Mouse (Mus musculus) hindbrain, embryonic 13.5 days (tissue): ENCODE measurements around the gene Stx4a. TPM values are rescaled to one million over a fixed set of nuclear protein-coding genes. Genes with fewer than 3 reads are reported as not detected.
"Not testable (repeated sequence)": the region's sequence is repeated elsewhere in the genome, so short reads cannot be mapped to it uniquely, and the experiment has no call there.

Experiments used
- ATAC-seq: fragments of 200-750 bp; cut with Nextera tagmentation; 2 replicates; pipeline ENCODE4 v1.8.0; 2017; ENCODE audit warnings: moderate TSS enrichment; ENCODE audit not compliant: low FRiP score
- H3K27ac ChIP-seq: fragments of 300-500 bp; sonication (generic); 2 replicates; pipeline ENCODE4 v1.5.1; 2015; ENCODE audit warnings: inconsistent platforms, mild to moderate bottlenecking, moderate library complexity
- H3K27me3 ChIP-seq: fragments of 300-500 bp; sonication (generic); 2 replicates; pipeline ENCODE4 v1.6.1; 2015; ENCODE audit warnings: mild to moderate bottlenecking, inconsistent platforms
- H3K36me3 ChIP-seq: fragments of 300-500 bp; sonication (generic); 2 replicates; pipeline ENCODE4 v1.6.1; 2015; ENCODE audit warnings: mild to moderate bottlenecking, inconsistent platforms
- H3K4me1 ChIP-seq: fragments of 300-500 bp; sonication (generic); replicated peaks from 2 replicates; pipeline ENCODE4 v1.6.1; 2015; ENCODE audit warnings: inconsistent platforms
- H3K4me2 ChIP-seq: fragments of 300-500 bp; sonication (generic); 2 replicates; pipeline ENCODE4 v1.6.1; 2015; ENCODE audit warnings: inconsistent platforms, mild to moderate bottlenecking, moderate library complexity
- H3K4me3 ChIP-seq: fragments of 300-500 bp; sonication (generic); 2 replicates; pipeline ENCODE4 v1.5.1; 2015; ENCODE audit warnings: mild to moderate bottlenecking, inconsistent platforms
- H3K9ac ChIP-seq: fragments of 300-500 bp; sonication (generic); 2 replicates; pipeline ENCODE4 v1.6.1; 2015; ENCODE audit warnings: mild to moderate bottlenecking, inconsistent platforms
- H3K9me3 ChIP-seq: fragments of 300-500 bp; sonication (generic); 2 replicates; pipeline ENCODE4 v1.6.1; 2016; ENCODE audit warnings: inconsistent platforms
- WGBS: fragments of 180-500 bp; shearing (Covaris S2); methylation state at CpG from one replicate; pipeline ENCODE4 v1.1.7; 2015; 5-methylcytosine and 5-hydroxymethylcytosine counted together
- polyA plus RNA-seq: library from polyadenylated mRNA; unstranded; fragments of >200 nt; fragmentation: Nextera tagmentation; extraction: Ambion mirVana; gene quantifications from 2 replicates; pipeline ENCODE4 v1.2.1, GENCODE M21; 2015

Gene Stx4a
- polyA plus RNA-seq, 1 experiment from 2014 or later, result 22.2 TPM

GRCm38 (mm10) chr7:127815954-127816821 is 7.9 kb upstream of the Stx4a start:
- H3K9ac ChIP-seq, result peak overlapping the region; percentile 43
- no peak for ATAC-seq
- H3K4me1 ChIP-seq, result peaks cover 15% of the 10 kb centered on the region
- no peaks in the 10 kb centered on the region for H3K27me3 ChIP-seq
- H3K27ac ChIP-seq, result no peak overlapping the region
- H3K4me3 ChIP-seq, result no peak overlapping the region
- 68% methylated on average over 15 of the region's 15 CpGs for WGBS
- H3K4me2 ChIP-seq, result no peak overlapping the region
- H3K36me3 ChIP-seq, result peaks cover 52% of the 10 kb centered on the region
- no peaks in the 10 kb centered on the region for H3K9me3 ChIP-seq

GRCm38 (mm10) chr7:127817053-127817452 is 7.0 kb upstream of the Stx4a start:
- Histone ChIP-seq H3K9ac (no peak overlapping the region), H3K9me3 (no peaks in the 10 kb centered on the region), H3K27ac (no peak overlapping the region), H3K4me1 (peaks cover 24% of the 10 kb centered on the region), H3K27me3 (no peaks in the 10 kb centered on the region), H3K36me3 (peaks cover 46% of the 10 kb centered on the region), H3K4me3 (no peak overlapping the region), H3K4me2 (no peak overlapping the region)
- WGBS, result 80% methylated on average over 7 of the region's 7 CpGs
- ATAC-seq, result no peak

GRCm38 (mm10) chr7:127817776-127818175 is 6.3 kb upstream of the Stx4a start:
- no peak overlapping the region for H3K4me2 ChIP-seq
- H3K4me3 ChIP-seq, result no peak overlapping the region
- H3K27me3 ChIP-seq, result no peaks in the 10 kb centered on the region
- peaks cover 31% of the 10 kb centered on the region for H3K4me1 ChIP-seq
- H3K9ac ChIP-seq, result no peak overlapping the region
- H3K27ac ChIP-seq, result no peak overlapping the region
- no peak for ATAC-seq
- H3K9me3 ChIP-seq, result no peaks in the 10 kb centered on the region
- 96% methylated on average over 5 of the region's 5 CpGs for whole genome bisulfite sequencing
- H3K36me3 ChIP-seq, result peaks cover 38% of the 10 kb centered on the region

- peak overlapping the region; percentile 44; the same call in 1 of the 2 replicates for H3K27ac ChIP-seq
- H3K4me3 ChIP-seq, result no peak overlapping the region
- peaks cover 12% of the 10 kb centered on the region for H3K36me3 ChIP-seq
- H3K27me3 ChIP-seq, result no peaks in the 10 kb centered on the region
- H3K4me1 ChIP-seq, result peaks cover 49% of the 10 kb centered on the region
- no peak overlapping the region for H3K4me2 ChIP-seq
- no peaks in the 10 kb centered on the region for H3K9me3 ChIP-seq
- no peak for ATAC-seq
- 71% methylated on average over 13 of the region's 13 CpGs for WGBS
- H3K9ac ChIP-seq, result no peak overlapping the region; the same call in 1 of the 2 replicates
Observed at GRCm38 (mm10) chr7:127820836-127821509, 3.1 kb upstream of the Stx4a start.

GRCm38 (mm10) chr7:127822494-127822893 is 1.6 kb upstream of the Stx4a start:
- Histone ChIP-seq H3K27ac (0 out of 2 replicates have a peak overlapping the region, but pooled peaks have one; percentile 24), H3K9ac (no peak overlapping the region), H3K4me1 (peaks cover 43% of the 10 kb centered on the region), H3K4me2 (peak overlapping the region; percentile 80; the same call in 1 of the 2 replicates), H3K36me3 (peaks cover 10% of the 10 kb centered on the region), H3K27me3 (no peaks in the 10 kb centered on the region), H3K9me3 (no peaks in the 10 kb centered on the region), H3K4me3 (peak overlapping the region; percentile 72; the same call in 1 of the 2 replicates)
- WGBS, result 90% methylated on average over 3 of the region's 3 CpGs
- no peak for ATAC-seq

DNA sequence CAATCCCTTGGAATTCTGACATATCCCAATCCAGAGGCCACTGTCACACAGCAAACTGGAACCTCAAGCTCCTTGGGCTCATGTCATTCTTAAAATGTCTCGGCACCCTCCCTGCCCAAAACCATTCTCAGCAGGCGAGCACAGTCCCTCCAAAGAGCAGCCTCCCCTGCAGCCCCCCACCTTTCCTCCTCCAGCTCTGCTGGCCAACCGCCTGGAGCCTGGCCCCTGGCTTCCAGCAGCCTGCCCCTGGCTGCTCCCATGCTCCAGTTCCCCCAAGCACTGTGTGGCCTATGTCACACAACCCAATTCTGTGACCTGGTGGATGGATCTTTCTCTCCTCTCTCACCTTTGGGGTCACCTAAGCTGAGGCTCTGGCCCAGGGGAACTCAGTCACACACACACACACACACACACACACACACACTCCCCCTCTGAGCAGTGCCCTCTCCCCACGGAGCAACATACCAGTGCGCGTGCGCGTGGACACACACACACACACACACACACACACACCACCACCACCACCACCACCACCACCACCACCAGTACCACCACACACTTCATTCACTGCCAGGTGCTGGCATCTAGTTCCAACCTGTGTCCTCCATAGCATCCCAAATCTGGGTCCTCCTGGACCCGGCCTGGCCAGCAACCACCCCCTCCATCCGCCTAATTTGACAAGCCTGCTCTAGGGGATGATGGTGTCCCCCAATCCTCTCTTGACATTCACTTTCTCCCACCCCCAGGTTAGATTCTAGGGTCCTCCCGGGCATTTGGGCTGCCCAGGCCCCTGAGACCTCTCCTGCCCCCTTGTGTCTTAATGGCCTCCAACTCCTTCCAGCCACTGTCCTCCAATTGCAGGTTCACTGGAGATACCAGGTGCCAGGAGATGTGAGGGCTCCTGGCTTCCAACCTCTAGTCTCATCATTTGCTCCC is 590 bp upstream of the Stx4a start:
- H3K27me3 ChIP-seq, result no peaks in the 10 kb centered on the region
- 0 out of 2 replicates have a peak, but pooled peaks cover 1% of the 10 kb centered on the region for H3K36me3 ChIP-seq
- peak overlapping the region; percentile 91 for H3K9ac ChIP-seq
- H3K4me3 ChIP-seq, result peak overlapping the region; percentile 72
- WGBS, result 62% methylated on average over 11 of the region's 11 CpGs
- H3K4me2 ChIP-seq, result peak overlapping the region; percentile 80
- peak overlapping the region; percentile 92 for H3K27ac ChIP-seq
- peak; percentile 21 for ATAC-seq
- H3K9me3 ChIP-seq, result no peaks in the 10 kb centered on the region
- peaks cover 43% of the 10 kb centered on the region for H3K4me1 ChIP-seq

DNA sequence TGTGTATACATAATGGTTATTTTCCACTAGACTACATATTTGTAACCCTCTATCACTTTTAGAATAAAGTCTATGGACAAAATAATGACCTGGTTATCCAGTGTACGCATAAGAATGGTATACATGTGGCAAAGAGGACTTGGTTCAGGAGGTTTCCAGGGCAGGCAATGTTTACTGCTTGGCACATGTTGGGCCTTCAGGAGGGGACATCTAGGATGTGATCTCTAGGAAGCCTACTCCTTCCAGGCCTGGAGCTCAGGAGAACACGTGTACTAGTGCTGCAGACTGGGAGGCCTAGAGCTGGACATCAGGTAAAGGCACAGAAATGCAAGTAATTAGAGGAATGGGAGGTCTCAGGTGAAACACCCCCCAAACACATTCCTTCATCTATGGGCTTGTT is 11.5 kb downstream of the Stx4a start:
- Histone ChIP-seq H3K27ac (no peak overlapping the region), H3K9me3 (no peaks in the 10 kb centered on the region), H3K36me3 (no peaks in the 10 kb centered on the region), H3K4me2 (no peak overlapping the region), H3K9ac (no peak overlapping the region), H3K27me3 (0 out of 2 replicates have a peak, but pooled peaks cover 3% of the 10 kb centered on the region), H3K4me3 (no peak overlapping the region), H3K4me1 (peaks cover 3% of the 10 kb centered on the region; the same call in 1 of the 2 replicates)
- ATAC-seq, result no peak
- WGBS, result 85% methylated on average over 2 of the region's 2 CpGs

DNA sequence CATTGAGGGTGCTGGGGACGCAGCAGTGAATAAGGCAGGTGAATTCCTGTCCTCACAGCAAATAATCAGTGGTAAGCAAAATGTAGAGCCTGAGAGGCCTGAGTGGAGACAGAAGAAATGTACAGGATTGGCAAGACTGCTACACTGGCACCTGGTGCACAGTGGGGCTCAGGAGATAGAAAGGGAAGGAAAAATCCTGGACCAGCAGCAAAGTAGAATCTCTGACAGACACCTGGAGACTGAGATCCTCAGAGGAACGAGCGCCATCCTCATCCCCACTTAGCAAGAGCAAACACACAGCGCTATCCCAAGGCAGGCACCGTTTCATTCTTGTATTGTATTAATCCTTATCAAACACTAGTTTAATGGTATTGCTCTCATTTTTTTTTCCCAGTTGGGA is 13.4 kb downstream of the Stx4a start:
- H3K4me3 ChIP-seq, result no peak overlapping the region
- WGBS, result 93% methylated on average over 5 of the region's 5 CpGs
- no peaks in the 10 kb centered on the region for H3K9me3 ChIP-seq
- 0 out of 2 replicates have a peak, but pooled peaks cover 3% of the 10 kb centered on the region for H3K27me3 ChIP-seq
- no peaks in the 10 kb centered on the region for H3K36me3 ChIP-seq
- peaks cover 9% of the 10 kb centered on the region for H3K4me1 ChIP-seq
- H3K27ac ChIP-seq, result no peak overlapping the region
- no peak for ATAC-seq
- no peak overlapping the region for H3K4me2 ChIP-seq
- H3K9ac ChIP-seq, result no peak overlapping the region

- peaks cover 14% of the 10 kb centered on the region for H3K4me1 ChIP-seq
- not testable (repeated sequence) for ATAC-seq, H3K4me3 ChIP-seq, H3K27ac ChIP-seq, H3K9me3 ChIP-seq, H3K27me3 ChIP-seq, H3K4me2 ChIP-seq, H3K9ac ChIP-seq, H3K36me3 ChIP-seq
- WGBS, result 82% methylated on average over 4 of the region's 4 CpGs
Observed at GRCm38 (mm10) chr7:127837878-127838277, 13.8 kb downstream of the Stx4a start.

DNA sequence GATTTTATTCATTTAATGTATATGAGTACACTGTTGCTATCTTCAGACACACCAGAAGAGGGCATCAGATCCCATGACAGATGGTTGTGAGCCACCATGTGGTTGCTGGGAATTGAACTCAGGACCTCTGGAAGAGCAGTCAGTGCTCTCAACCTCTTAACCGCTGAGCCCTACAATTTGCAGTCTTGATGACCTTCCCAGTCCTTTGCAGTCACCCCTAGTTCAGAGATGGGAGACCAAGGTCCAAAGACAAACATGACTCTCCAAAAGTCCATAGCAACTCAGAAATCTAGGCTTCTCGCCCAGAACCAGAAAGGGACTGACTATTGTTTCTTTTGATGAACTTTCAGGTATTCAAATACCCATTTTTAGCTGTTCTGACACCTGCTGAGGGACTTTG is 15.9 kb downstream of the Stx4a start:
- H3K4me1 ChIP-seq, result peaks cover 15% of the 10 kb centered on the region
- H3K9ac ChIP-seq, H3K27ac ChIP-seq, H3K4me3 ChIP-seq, H3K27me3 ChIP-seq, ATAC-seq, H3K36me3 ChIP-seq, H3K9me3 ChIP-seq: not testable (repeated sequence)
- peak overlapping the region; percentile 99; the same call in 1 of the 2 replicates for H3K4me2 ChIP-seq
- 76% methylated on average over 2 of the region's 2 CpGs for WGBS

DNA sequence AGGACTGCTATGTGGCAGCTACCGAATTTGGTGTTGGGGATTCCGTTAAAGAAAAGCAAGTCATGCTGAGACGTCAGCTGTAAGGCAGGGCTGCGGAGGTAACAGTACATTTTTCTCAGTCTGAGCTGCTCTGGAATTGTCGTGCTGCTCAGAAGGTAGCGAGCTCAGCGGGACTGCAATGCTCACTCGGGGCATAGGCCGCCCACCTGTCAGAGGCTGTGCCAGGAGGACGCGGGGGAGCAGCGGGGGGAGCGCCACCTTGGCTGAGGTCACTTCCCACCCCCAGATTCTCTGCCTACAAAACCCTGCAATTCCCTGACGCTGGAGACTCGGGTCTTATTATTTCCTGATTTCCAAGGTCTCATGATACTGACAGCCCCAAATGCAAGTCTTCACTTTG is 16.8 kb downstream of the Stx4a start:
- 0 out of 2 replicates have a peak, but pooled peaks cover 3% of the 10 kb centered on the region for H3K27me3 ChIP-seq
- H3K36me3 ChIP-seq, result no peaks in the 10 kb centered on the region
- H3K4me2 ChIP-seq, result peak overlapping the region; percentile 99
- peaks cover 15% of the 10 kb centered on the region for H3K4me1 ChIP-seq
- H3K9ac ChIP-seq, result peak overlapping the region; percentile 76
- peak overlapping the region; percentile 93 for H3K27ac ChIP-seq
- H3K4me3 ChIP-seq, result peak overlapping the region; percentile 68
- H3K9me3 ChIP-seq, result no peaks in the 10 kb centered on the region
- 4% methylated on average over 15 of the region's 15 CpGs for WGBS
- ATAC-seq, result peak; percentile 31
